ENCODE assay signal across 10 mouse cellular contexts in the genomic region with DNA sequence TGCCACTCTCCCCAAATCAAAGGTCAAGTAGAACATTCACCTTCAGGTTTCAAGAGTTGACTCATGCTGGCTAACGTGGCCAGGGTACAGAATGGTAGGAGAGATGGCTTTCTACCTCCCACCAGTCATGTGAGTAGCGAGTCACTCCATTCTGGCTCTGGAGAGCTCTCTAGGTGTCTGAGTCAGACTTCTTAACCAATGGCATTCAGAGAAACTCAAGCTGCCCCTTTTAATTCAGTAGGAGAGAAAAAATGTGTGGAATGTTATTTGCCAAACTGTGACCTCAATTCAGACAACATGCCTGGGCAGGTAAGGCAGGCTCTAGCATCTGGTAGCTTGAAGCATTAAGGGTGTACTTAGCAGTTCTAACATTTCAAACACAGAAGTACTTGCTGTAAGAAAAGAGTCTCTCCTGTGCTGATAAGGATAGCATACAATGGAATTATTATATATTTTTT.
A peak's percentile ranks its signal among the peaks of the same experiment; 100 is the strongest.
DNase-seq lines count a peak whose midpoint lies in the region; TF ChIP-seq lines count a peak whose summit lies in the region.
"Had no signal": no experiment of that assay in that cellular context is flagged by ENCODE, and none has a peak within 500 bp of the region (broad histone marks: within the 10 kb centered on the region; RNA-seq: fewer than 3 reads in every experiment).

No protein-coding gene starts in this region.

- no peak for TF ChIP-seq POLR2A in ES-Bruce4 (IDR thresholded peaks at IDR 0.05; ENCODE audit: insufficient read depth, low read length)

- H3K36me3 ChIP-seq in ES-Bruce4 (ENCODE audit: control insufficient read depth, insufficient read depth, low read length, poor library complexity, severe bottlenecking), result no peaks in the 10 kb centered on the region
- H3K36me3 ChIP-seq: limb, embryonic 15.5 days; neural tube, embryonic 12.5 days had no signal

- no peak overlapping the region for H3K4me3 ChIP-seq in ES-Bruce4 (ENCODE audit: low read depth, low read length)
- no peak overlapping the region for H3K4me3 ChIP-seq in gastrocnemius, adult 2 months
- H3K4me3 ChIP-seq: limb, embryonic 15.5 days; neural tube, embryonic 12.5 days had no signal

- DNase-seq in WW6 (ENCODE audit: low read depth, low spot score), result peak; percentile 4
- peak; percentile 72 for DNase-seq in kidney, adult 18-20 months
- peak; percentile 59 for DNase-seq in lung, postnatal 10 days
- DNase-seq in gastrocnemius, postnatal 10 days, result no peak
- no peak for DNase-seq in c-Kit-positive CD71-positive TER-119-positive erythroid progenitor cells, embryonic 14.5 days (ENCODE audit: low spot score)
- DNase-seq in gastrocnemius, adult 2 months, result no peak

- H3K27ac ChIP-seq in ES-Bruce4 (ENCODE audit: insufficient read depth, low read length), result peak overlapping the region; percentile 64
- H3K27ac ChIP-seq in gastrocnemius, adult 2 months, result no peak overlapping the region
- H3K27ac ChIP-seq: hindbrain, embryonic 14.5 days; limb, embryonic 15.5 days; neural tube, embryonic 12.5 days had no signal

- intact Hi-C loops in gastrocnemius, adult 2 months (cut with DNase I), result loop anchor here (10.0 kb wide), 1 partner anchor 1664 kb away; no protein-coding TSS in a partner anchor

- TF ChIP-seq EP300 in ES-Bruce4 (IDR thresholded peaks at IDR 0.05; ENCODE audit: insufficient read depth, low read depth, low read length), result no peak

- no peak overlapping the region for H3K9ac ChIP-seq in ES-Bruce4 (ENCODE audit: low read depth, poor library complexity, severe bottlenecking)
- H3K9ac ChIP-seq: hindbrain, embryonic 14.5 days; limb, embryonic 15.5 days; neural tube, embryonic 12.5 days had no signal

- peaks cover 2% of the 10 kb centered on the region; the same call in 1 of the 2 replicates for H3K27me3 ChIP-seq in ES-Bruce4 (ENCODE audit: control insufficient read depth, insufficient read depth, low read length, poor library complexity, severe bottlenecking)
- H3K27me3 ChIP-seq: limb, embryonic 15.5 days; neural tube, embryonic 12.5 days had no signal

- TF ChIP-seq CTCF in ES-Bruce4 (IDR thresholded peaks at IDR 0.05; ENCODE audit: low read depth, low read length), result no peak
- no peak for TF ChIP-seq CTCF in gastrocnemius, adult 2 months (IDR thresholded peaks at IDR 0.05)

- no peaks in the 10 kb centered on the region; the same call in 1 of the 2 replicates for H3K9me3 ChIP-seq in ES-Bruce4 (replicated peaks; ENCODE audit: control insufficient read depth, insufficient read depth, low read length, poor library complexity, severe bottlenecking)
- H3K9me3 ChIP-seq: limb, embryonic 15.5 days; neural tube, embryonic 12.5 days had no signal

- no peaks in the 10 kb centered on the region for H3K4me1 ChIP-seq in ES-Bruce4 (ENCODE audit: control insufficient read depth, insufficient read depth, low read length)
- H3K4me1 ChIP-seq: limb, embryonic 15.5 days; neural tube, embryonic 12.5 days had no signal

Comparison
In these comparisons a context has a peak if more than half of its experiments do, and no peak if none do; other contexts are left out.
1. DNase-seq: peak in WW6 (single experiment), kidney, adult 18-20 months (single experiment) and lung, postnatal 10 days (single experiment); none in gastrocnemius, postnatal 10 days (single experiment), c-Kit-positive CD71-positive TER-119-positive erythroid progenitor cells, embryonic 14.5 days (single experiment) and gastrocnemius, adult 2 months (single experiment).